Mouse (Mus musculus) limb, embryonic 14.5 days (tissue): ENCODE data around the gene Cyp46a1. TPM values are rescaled to one million over a fixed set of nuclear protein-coding genes. Genes with fewer than 3 reads are reported as not detected.

ENCODE experiments used
- ATAC-seq: fragments of 200-750 bp; cut with Nextera tagmentation; 2 replicates; pipeline ENCODE4 v1.8.0; 2017; ENCODE audit warnings: low read depth, moderate number of reproducible peaks, moderate TSS enrichment; ENCODE audit not compliant: low FRiP score
- DNase-seq: peaks from one replicate; pipeline ENCODE4 v3.0.0-alpha.2; 2015; ENCODE audit warnings: low spot score
- H3K27ac ChIP-seq: fragments of 300-500 bp; sonication (generic); replicated peaks from 2 replicates; pipeline ENCODE4 v1.5.1; 2014; ENCODE audit warnings: low read depth, mild to moderate bottlenecking, low read length, moderate library complexity, mixed read lengths
- H3K27me3 ChIP-seq: fragments of 300-500 bp; sonication (generic); 2 replicates; pipeline ENCODE4 v1.6.1; 2014; ENCODE audit warnings: low read length, mixed read lengths; ENCODE audit not compliant: control insufficient read depth, insufficient read depth
- H3K36me3 ChIP-seq: fragments of 300-500 bp; sonication (generic); 2 replicates; pipeline ENCODE4 v1.6.1; 2014; ENCODE audit warnings: mild to moderate bottlenecking, low read length, moderate library complexity, mixed read lengths; ENCODE audit not compliant: control insufficient read depth, insufficient read depth
- H3K4me1 ChIP-seq: fragments of 300-500 bp; sonication (generic); 2 replicates; pipeline ENCODE4 v1.6.1; 2014; ENCODE audit warnings: antibody characterized with exemption, low read length, mixed read lengths; ENCODE audit not compliant: control insufficient read depth, insufficient read depth
- H3K4me2 ChIP-seq: fragments of 300-500 bp; sonication (generic); replicated peaks from 2 replicates; pipeline ENCODE4 v1.6.1; 2014; ENCODE audit warnings: low read depth, mild to moderate bottlenecking, low read length, moderate library complexity; ENCODE audit not compliant: severe bottlenecking
- H3K4me3 ChIP-seq: fragments of 300-500 bp; sonication (generic); replicated peaks from 2 replicates; pipeline ENCODE4 v1.5.1; 2014; ENCODE audit warnings: low read length
- H3K9ac ChIP-seq: fragments of 300-500 bp; sonication (generic); 2 replicates; pipeline ENCODE4 v1.6.1; 2014; ENCODE audit warnings: mild to moderate bottlenecking, low read depth, low read length, moderate library complexity; ENCODE audit not compliant: severe bottlenecking
- H3K9me3 ChIP-seq: fragments of 300-500 bp; sonication (generic); 2 replicates; pipeline ENCODE4 v1.6.1; 2016; ENCODE audit warnings: low read length; ENCODE audit not compliant: control insufficient read depth
- POLR2A ChIP-seq: fragments of 200-500 bp; IDR thresholded peaks from 2 replicates; pipeline ENCODE4 v1.8.0; 2012; ENCODE audit warnings: inconsistent platforms, mild to moderate bottlenecking, moderate library complexity, borderline replicate concordance; ENCODE audit not compliant: insufficient read depth, insufficient read length; ENCODE audit errors: extremely low read depth
- WGBS: fragments of 180-500 bp; shearing (Covaris S2); extraction: QIAGEN DNeasy Blood & Tissue Kit; methylation state at CpG from one replicate; pipeline ENCODE4 v1.1.7; 2014; 5-methylcytosine and 5-hydroxymethylcytosine counted together
- polyA plus RNA-seq, 2 experiments: library from polyadenylated mRNA; depleted of rRNA in 1 of 2; stranded (reverse) in 1 of 2; unstranded in 1 of 2; fragments of >200 nt; fragmentation: Nextera tagmentation in 1 of 2; extraction: Ambion mirVana in 1 of 2; gene quantifications; 2 replicates each; pipeline versions ENCODE4 v1.2.1 to v1.2.3; 2012 to 2014

The Cyp46a1 gene
- polyA plus RNA-seq, 2 experiments: 6.4 to 24.8 TPM

DNA sequence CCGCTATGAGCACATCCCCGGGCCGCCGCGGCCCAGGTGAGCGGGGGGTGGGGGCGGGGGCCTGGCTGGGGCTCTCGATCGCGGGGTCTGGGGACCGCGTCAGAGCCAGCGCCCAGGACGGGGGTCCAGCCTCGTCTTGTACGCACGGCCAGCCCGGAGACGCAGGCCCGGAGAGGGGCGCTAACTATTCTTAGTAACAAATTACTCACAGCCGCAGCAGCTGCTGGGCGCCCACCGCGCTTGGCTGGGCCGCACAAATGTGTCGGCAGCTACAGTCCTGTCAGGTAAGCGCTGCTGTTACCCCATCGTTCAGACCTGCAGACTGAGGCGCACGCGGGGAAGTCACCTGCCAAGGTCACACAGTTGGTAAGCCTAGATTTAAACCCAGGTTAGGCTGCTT, 348 bp downstream of the Cyp46a1 start:
- Histone ChIP-seq H3K9me3 (no peaks in the 10 kb centered on the region), H3K4me2 (peak overlapping the region; percentile 98), H3K27ac (no peak overlapping the region), H3K9ac (peak overlapping the region; percentile 61), H3K4me3 (peak overlapping the region; percentile 66), H3K36me3 (no peaks in the 10 kb centered on the region), H3K27me3 (peaks cover 10% of the 10 kb centered on the region; the same call in 1 of the 2 replicates), H3K4me1 (peaks cover 6% of the 10 kb centered on the region)
- DNase-seq: no peak
- TF ChIP-seq POLR2A: no peak
- WGBS: 3% methylated on average over 24 of the region's 32 CpGs
- peak; percentile 10 for ATAC-seq

DNA sequence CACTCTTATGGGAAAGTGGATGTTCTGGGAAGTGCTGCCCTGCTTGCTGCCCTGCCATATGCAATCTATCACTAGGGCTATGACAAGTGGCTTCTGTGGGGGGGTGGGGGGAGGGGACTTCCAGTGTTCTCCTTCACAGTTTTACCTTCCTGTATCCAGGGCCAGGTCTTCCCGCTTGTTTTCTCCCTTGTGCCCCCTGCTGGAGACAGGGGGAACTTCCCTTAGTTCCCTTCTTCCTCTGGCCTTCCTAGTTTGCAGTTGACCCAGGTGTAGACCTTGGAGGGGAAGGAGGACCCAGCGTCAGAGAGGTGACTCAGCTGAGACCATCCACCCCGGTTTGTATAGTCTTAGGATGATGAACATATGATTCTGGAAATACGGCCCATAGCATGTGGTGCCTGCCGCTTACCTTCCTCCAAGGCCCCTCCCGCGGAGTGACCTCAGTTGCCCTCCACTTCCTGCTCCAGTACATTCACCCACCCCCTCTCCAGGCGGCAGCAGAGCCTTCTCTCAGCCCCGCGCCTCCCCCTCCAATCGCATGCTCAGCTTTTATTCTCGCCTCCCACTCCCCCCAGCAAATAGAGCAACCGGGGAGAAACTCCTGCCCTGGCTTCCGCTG, 4.5 kb downstream of the Cyp46a1 start:
- Histone ChIP-seq H3K36me3 (no peaks in the 10 kb centered on the region), H3K9ac (no peak overlapping the region), H3K4me1 (peaks cover under 1% of the 10 kb centered on the region; the same call in 1 of the 2 replicates), H3K27ac (no peak overlapping the region), H3K9me3 (no peaks in the 10 kb centered on the region), H3K4me3 (no peak overlapping the region), H3K4me2 (no peak overlapping the region), H3K27me3 (no peaks in the 10 kb centered on the region)
- 14% methylated on average over 14 of the region's 14 CpGs for WGBS
- DNase-seq (no peak), ATAC-seq (no peak)
- no peak for TF ChIP-seq POLR2A

DNA sequence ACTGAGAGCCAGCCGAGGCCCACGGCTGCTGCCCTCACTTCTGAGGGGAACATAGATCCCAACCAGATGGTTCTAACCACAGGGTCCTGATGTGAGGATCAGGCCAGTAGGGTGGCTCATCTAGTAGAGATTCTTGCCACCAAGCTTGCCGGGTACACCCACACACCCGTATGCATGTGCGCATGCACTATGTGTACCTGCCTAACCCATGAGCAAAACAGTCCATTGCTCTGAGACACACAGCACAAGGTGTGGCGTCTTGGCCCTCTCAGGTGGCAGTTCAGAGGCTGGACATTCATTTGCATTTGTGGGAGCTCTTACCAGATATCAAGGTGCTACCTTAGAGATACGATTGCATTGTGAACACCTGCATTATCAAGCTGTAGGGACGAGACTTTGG, 14.0 kb downstream of the Cyp46a1 start:
- 79% methylated on average over 8 of the region's 8 CpGs for WGBS
- peaks cover 24% of the 10 kb centered on the region for H3K27me3 ChIP-seq
- peaks cover 8% of the 10 kb centered on the region; the same call in 1 of the 2 replicates for H3K4me1 ChIP-seq

DNA sequence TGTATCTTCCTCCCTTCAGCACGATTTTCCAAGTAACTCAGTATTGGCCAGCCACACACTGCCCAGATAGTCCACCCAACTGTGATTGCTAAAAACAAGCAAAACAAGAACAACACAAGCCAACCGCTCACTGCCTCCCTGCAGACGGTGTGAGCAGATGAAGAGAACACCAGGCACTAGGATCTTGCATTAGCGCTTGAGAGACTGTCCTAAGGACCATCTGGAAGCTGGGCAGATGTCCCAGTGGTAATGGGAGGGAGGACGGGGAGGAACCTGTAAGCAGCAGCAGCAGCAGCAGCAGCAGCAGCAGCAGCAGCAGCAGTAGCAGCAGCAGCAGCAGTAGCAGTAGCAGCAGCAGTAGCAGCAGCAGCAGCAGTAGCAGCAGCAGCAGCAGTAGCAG, 14.8 kb downstream of the Cyp46a1 start:
- DNase-seq (no peak), ATAC-seq (no peak)
- Histone ChIP-seq H3K4me3 (no peak overlapping the region), H3K27ac (no peak overlapping the region), H3K9ac (no peak overlapping the region), H3K27me3 (peaks cover 33% of the 10 kb centered on the region), H3K4me1 (peaks cover 8% of the 10 kb centered on the region; the same call in 1 of the 2 replicates), H3K36me3 (no peaks in the 10 kb centered on the region), H3K9me3 (no peaks in the 10 kb centered on the region), H3K4me2 (no peak overlapping the region)
- 67% methylated on average over 5 of the region's 5 CpGs for WGBS
- no peak for TF ChIP-seq POLR2A

More for the DNA sequence above, 14.0 kb downstream of the Cyp46a1 start:
- no peak for TF ChIP-seq POLR2A
- H3K4me2 ChIP-seq: no peak overlapping the region
- no peak overlapping the region for H3K4me3 ChIP-seq
- H3K9ac ChIP-seq: no peak overlapping the region
- no peaks in the 10 kb centered on the region for H3K9me3 ChIP-seq
- DNase-seq: no peak
- no peak overlapping the region for H3K27ac ChIP-seq
- ATAC-seq: no peak
- no peaks in the 10 kb centered on the region for H3K36me3 ChIP-seq

DNA sequence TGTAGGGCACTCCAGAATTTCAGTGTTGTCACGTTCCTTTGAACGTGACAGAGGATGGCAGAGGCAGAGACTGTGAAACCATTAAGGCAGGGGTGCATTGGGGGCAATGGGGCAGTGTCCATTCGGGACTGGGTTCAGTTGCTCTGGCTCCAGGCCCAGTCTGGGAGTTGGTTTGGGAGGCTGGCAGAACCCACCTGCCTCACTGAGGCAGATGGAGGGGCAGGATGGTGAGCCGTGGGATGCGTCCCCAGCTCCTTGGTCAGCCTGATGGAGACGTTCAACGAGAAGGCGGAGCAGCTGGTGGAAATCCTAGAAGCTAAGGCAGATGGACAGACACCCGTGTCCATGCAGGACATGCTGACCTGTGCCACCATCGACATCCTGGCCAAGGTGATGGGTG, 16.8 kb downstream of the Cyp46a1 start:
- no peak overlapping the region for H3K27ac ChIP-seq
- H3K4me1 ChIP-seq: peaks cover 8% of the 10 kb centered on the region; the same call in 1 of the 2 replicates
- no peak overlapping the region for H3K9ac ChIP-seq
- no peaks in the 10 kb centered on the region for H3K9me3 ChIP-seq
- TF ChIP-seq POLR2A: no peak
- H3K36me3 ChIP-seq: no peaks in the 10 kb centered on the region
- 87% methylated on average over 10 of the region's 10 CpGs for WGBS
- ATAC-seq (no peak), DNase-seq (no peak)
- H3K4me2 ChIP-seq: no peak overlapping the region
- no peak overlapping the region for H3K4me3 ChIP-seq
- peaks cover 35% of the 10 kb centered on the region for H3K27me3 ChIP-seq
